ENCODE assay signal across 10 mouse cellular contexts in genomic region chr19:57066313-57066712, GRCm38 (mm10). TPM values are rescaled to one million over a fixed set of nuclear protein-coding genes. Genes with fewer than 3 reads are reported as not detected.
DNase-seq lines count a peak whose midpoint lies in the region; ATAC-seq and TF ChIP-seq lines count a peak whose summit lies in the region.
"Had no signal": no experiment of that assay in that cellular context is flagged by ENCODE, and none has a peak within 500 bp of the region (broad histone marks: within the 10 kb centered on the region; RNA-seq: fewer than 3 reads in every experiment).

No protein-coding gene starts in this region.

- H3K4me3 ChIP-seq in kidney, adult 2 months (ENCODE audit: insufficient read depth, low read depth, low read length): no peak overlapping the region
- no peak overlapping the region for H3K4me3 ChIP-seq in kidney, embryonic 16.5 days (ENCODE audit: low read length)
- H3K4me3 ChIP-seq in left cerebral cortex, adult 2 months: no peak overlapping the region
- no peak overlapping the region for H3K4me3 ChIP-seq in midbrain, embryonic 14.5 days (replicated peaks; ENCODE audit: low read depth, low read length)
- H3K4me3 ChIP-seq: erythroblast, embryonic 14.5 days; neural tube, embryonic 13.5 days had no signal

- intact Hi-C loops in left cerebral cortex, adult 2 months (cut with DNase I): loop anchor here (1.0 to 10.0 kb wide), 4 partner anchors 51 to 578 kb away; no protein-coding TSS in a partner anchor

- TF ChIP-seq POLR2A in kidney, adult 2 months (IDR thresholded peaks at IDR 0.05; ENCODE audit: low read depth, low read length): no peak

- no peaks in the 10 kb centered on the region for H3K4me1 ChIP-seq in kidney, adult 2 months (ENCODE audit: control insufficient read depth, insufficient read depth, low read length)
- no peaks in the 10 kb centered on the region for H3K4me1 ChIP-seq in kidney, embryonic 16.5 days (ENCODE audit: insufficient read depth, low read length)
- H3K4me1 ChIP-seq in midbrain, embryonic 14.5 days (ENCODE audit: control insufficient read depth, insufficient read depth, low read length): no peaks in the 10 kb centered on the region

- no peak overlapping the region for H3K4me2 ChIP-seq in kidney, embryonic 16.5 days (replicated peaks; ENCODE audit: low read depth, low read length)
- no peak overlapping the region for H3K4me2 ChIP-seq in midbrain, embryonic 14.5 days (ENCODE audit: low read length)
- H3K4me2 ChIP-seq: neural tube, embryonic 13.5 days had no signal

- peaks cover 1% of the 10 kb centered on the region for H3K36me3 ChIP-seq in kidney, adult 2 months (ENCODE audit: control insufficient read depth, insufficient read depth, low read length)
- peaks cover 17% of the 10 kb centered on the region for H3K36me3 ChIP-seq in kidney, embryonic 16.5 days (ENCODE audit: insufficient read depth, low read length)
- H3K36me3 ChIP-seq in midbrain, embryonic 14.5 days (ENCODE audit: control insufficient read depth, insufficient read depth, low read length): no peaks in the 10 kb centered on the region

- no peak overlapping the region for H3K27ac ChIP-seq in kidney, adult 2 months (ENCODE audit: insufficient read depth, low read depth, low read length)
- H3K27ac ChIP-seq in kidney, embryonic 16.5 days (ENCODE audit: low read length): no peak overlapping the region
- no peak overlapping the region for H3K27ac ChIP-seq in left cerebral cortex, adult 2 months
- no peak overlapping the region for H3K27ac ChIP-seq in midbrain, embryonic 14.5 days (replicated peaks; ENCODE audit: low read depth, low read length)
- H3K27ac ChIP-seq: neural tube, embryonic 13.5 days had no signal

- H3K27me3 ChIP-seq in kidney, adult 2 months (replicated peaks; ENCODE audit: control insufficient read depth, insufficient read depth, low read length): no peaks in the 10 kb centered on the region
- no peaks in the 10 kb centered on the region for H3K27me3 ChIP-seq in kidney, embryonic 16.5 days (ENCODE audit: insufficient read depth, low read length)
- no peaks in the 10 kb centered on the region for H3K27me3 ChIP-seq in midbrain, embryonic 14.5 days (ENCODE audit: control insufficient read depth, insufficient read depth, low read length)
- H3K27me3 ChIP-seq: neural tube, embryonic 13.5 days had no signal

- no peaks in the 10 kb centered on the region for H3K9me3 ChIP-seq in kidney, embryonic 16.5 days (ENCODE audit: low read length)
- H3K9me3 ChIP-seq in midbrain, embryonic 14.5 days (ENCODE audit: control insufficient read depth, low read length): no peaks in the 10 kb centered on the region
- H3K9me3 ChIP-seq: neural tube, embryonic 13.5 days had no signal

- TF ChIP-seq CTCF in kidney, adult 2 months (conservative IDR thresholded peaks at IDR 0.05; ENCODE audit: insufficient read depth, insufficient read length, low read depth, low read length): peak; percentile 83
- TF ChIP-seq CTCF in left cerebral cortex, adult 2 months (IDR thresholded peaks at IDR 0.05): peak; percentile 91

- no peak overlapping the region for H3K9ac ChIP-seq in kidney, embryonic 16.5 days (replicated peaks; ENCODE audit: low read length)
- no peak overlapping the region for H3K9ac ChIP-seq in midbrain, embryonic 14.5 days (replicated peaks; ENCODE audit: low read length)
- H3K9ac ChIP-seq: neural tube, embryonic 13.5 days had no signal

- DNase-seq in kidney, adult 2 months: peak; percentile 75
- peak; percentile 88 for DNase-seq in adipocyte (ENCODE audit: low spot score)
- peak; percentile 69 for DNase-seq in embryo, embryonic 10 days (ENCODE audit: low spot score)
- peak; percentile 83 for DNase-seq in heart, postnatal 4 days
- peak; percentile 65 to 66 for DNase-seq in left cerebral cortex, adult 2 months (ENCODE audit: extremely low spot score in 1 of 2, low spot score in 2 of 2)
- DNase-seq in midbrain, embryonic 14.5 days: peak; percentile 85
- peak; percentile 27 to 53 for DNase-seq in thymus, adult 18-20 months

- WGBS in kidney, adult 2 months: 25% methylated on average over 3 of the region's 3 CpGs
- WGBS in kidney, embryonic 16.5 days: 29% methylated on average over 3 of the region's 3 CpGs
- WGBS in midbrain, embryonic 14.5 days: 35% methylated on average over 3 of the region's 3 CpGs

- ATAC-seq in kidney, embryonic 16.5 days (ENCODE audit: low FRiP score, low TSS enrichment): no peak
- ATAC-seq in midbrain, embryonic 14.5 days (ENCODE audit: low FRiP score, low TSS enrichment): no peak

RNA-seq across cellular contexts. Expression of gene Afap1l2, which starts 58.3 kb away (rescaled TPM):
- polyA plus RNA-seq in kidney, adult 2 months (2012; rRNA removed): 9.2 and 10.1 TPM in 2 replicates
- 22.0 and 22.3 TPM in 2 replicates for polyA plus RNA-seq in kidney, embryonic 16.5 days (2015; fragmentation: Nextera tagmentation; extraction: Ambion mirVana)
- total RNA-seq in heart, postnatal 4 days (2021): 10 to 100 TPM; 10.1 to 11.9 TPM
- 1 to 10 TPM; 7.9 to 8.4 TPM for total RNA-seq in left cerebral cortex, adult 2 months (2021)
- 5.7 and 8.8 TPM in 2 replicates for polyA plus RNA-seq in midbrain, embryonic 14.5 days (2014; fragmentation: Nextera tagmentation; extraction: Ambion mirVana)
- polyA plus RNA-seq: erythroblast, embryonic 14.5 days had no signal
